Mouse (Mus musculus) ES-E14 (cell line): ENCODE measurements at regions not wholly inside any gene's neighbourhood (a gene's known extent, or its start where the extent isn't known, plus 50 kb on each side); places are given as distances from the start of the nearest gene placed in this dataset.

Source experiments
- CHD2 ChIP-seq: IDR thresholded peaks from 2 replicates; pipeline ENCODE4 v1.6.1; 2014; ENCODE audit warnings: mild to moderate bottlenecking, low read depth, low read length, inconsistent platforms
- HCFC1 ChIP-seq: IDR thresholded peaks from 2 replicates; pipeline ENCODE4 v1.6.1; 2012; ENCODE audit warnings: low read length, inconsistent platforms, borderline replicate concordance; ENCODE audit not compliant: insufficient read depth
- MAFK ChIP-seq: IDR thresholded peaks from 2 replicates; pipeline ENCODE4 v1.6.1; 2014; ENCODE audit warnings: mild to moderate bottlenecking, low read depth, low read length, inconsistent platforms; ENCODE audit not compliant: insufficient read depth
- ZC3H11A ChIP-seq: IDR thresholded peaks from 2 replicates; pipeline ENCODE4 v1.6.1; 2012; ENCODE audit warnings: low read depth, mild to moderate bottlenecking, inconsistent platforms, low read length, borderline replicate concordance

DNA sequence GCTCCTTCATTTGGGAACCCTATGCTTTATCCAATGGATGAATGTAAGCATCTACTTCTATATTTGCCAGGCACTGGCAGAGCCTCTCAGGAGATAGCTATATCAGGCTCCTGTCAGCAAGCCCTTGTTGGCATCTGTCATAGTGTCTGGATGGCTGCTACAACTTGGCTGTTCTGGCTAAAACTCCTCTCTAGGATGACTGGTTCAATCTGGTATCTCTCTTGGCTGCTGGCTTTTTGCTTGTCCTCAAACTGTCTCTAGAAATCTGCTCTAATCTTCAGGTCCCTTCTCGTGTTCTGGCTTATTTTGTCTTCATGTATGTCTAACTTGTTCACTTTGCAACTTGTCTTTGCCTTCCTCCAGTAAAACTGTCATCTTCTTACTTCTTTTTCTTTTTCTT lies 614.7 kb upstream of the BB014433 start:
- TF ChIP-seq ZC3H11A: no peak
- no peak for TF ChIP-seq CHD2
- no peak for TF ChIP-seq HCFC1
- no peak for TF ChIP-seq MAFK
